Mouse (Mus musculus): ENCODE data around the gene Kdm1b. TPM values are rescaled to one million over a fixed set of nuclear protein-coding genes. Genes with fewer than 3 reads are reported as not detected.

Kdm1b gene
- polyA plus RNA-seq, 1 experiment: 11.4 TPM

- TF ChIP-seq POLR2A (IDR thresholded peaks at IDR 0.05; ENCODE audit: low read depth, low read length) (no peak), CTCF (conservative IDR thresholded peaks at IDR 0.05; ENCODE audit: insufficient read depth, insufficient read length, low read depth, low read length) (peak; percentile 85)
- H3K27ac ChIP-seq (ENCODE audit: insufficient read depth, low read depth, low read length): no peak overlapping the region
- peaks cover 10% of the 10 kb centered on the region for H3K4me1 ChIP-seq (ENCODE audit: control insufficient read depth, insufficient read depth, low read length)
- no peaks in the 10 kb centered on the region for H3K27me3 ChIP-seq (replicated peaks; ENCODE audit: control insufficient read depth, insufficient read depth, low read length)
- WGBS: 31% methylated on average over 5 of the region's 5 CpGs
- no peaks in the 10 kb centered on the region for H3K36me3 ChIP-seq (ENCODE audit: control insufficient read depth, insufficient read depth, low read length)
- peak; percentile 63 for DNase-seq
- H3K4me3 ChIP-seq (ENCODE audit: insufficient read depth, low read depth, low read length): no peak overlapping the region
Measured at GRCm38 (mm10) chr13:47017259-47017658, 26.0 kb upstream of the Kdm1b start.

- Histone ChIP-seq H3K4me3 (ENCODE audit: insufficient read depth, low read depth, low read length) (no peak overlapping the region), H3K27me3 (replicated peaks; ENCODE audit: control insufficient read depth, insufficient read depth, low read length) (no peaks in the 10 kb centered on the region), H3K27ac (ENCODE audit: insufficient read depth, low read depth, low read length) (no peak overlapping the region), H3K36me3 (ENCODE audit: control insufficient read depth, insufficient read depth, low read length) (no peaks in the 10 kb centered on the region), H3K4me1 (ENCODE audit: control insufficient read depth, insufficient read depth, low read length) (peaks cover 7% of the 10 kb centered on the region; the same call in 1 of the 2 replicates)
- no peak for TF ChIP-seq CTCF (conservative IDR thresholded peaks at IDR 0.05; ENCODE audit: insufficient read depth, insufficient read length, low read depth, low read length)
- TF ChIP-seq POLR2A (IDR thresholded peaks at IDR 0.05; ENCODE audit: low read depth, low read length): no peak
- peak; percentile 77 for DNase-seq
- 58% methylated on average over 7 of the region's 7 CpGs for WGBS
Measured at GRCm38 (mm10) chr13:47019774-47020173, 23.5 kb upstream of the Kdm1b start.

- Histone ChIP-seq H3K4me1 (ENCODE audit: control insufficient read depth, insufficient read depth, low read length) (peaks cover 7% of the 10 kb centered on the region; the same call in 1 of the 2 replicates), H3K27me3 (replicated peaks; ENCODE audit: control insufficient read depth, insufficient read depth, low read length) (no peaks in the 10 kb centered on the region), H3K4me3 (ENCODE audit: insufficient read depth, low read depth, low read length) (no peak overlapping the region), H3K27ac (ENCODE audit: insufficient read depth, low read depth, low read length) (no peak overlapping the region; the same call in 1 of the 2 replicates), H3K36me3 (ENCODE audit: control insufficient read depth, insufficient read depth, low read length) (no peaks in the 10 kb centered on the region)
- WGBS: 40% methylated on average over 7 of the region's 7 CpGs
- TF ChIP-seq POLR2A (IDR thresholded peaks at IDR 0.05; ENCODE audit: low read depth, low read length) (no peak), CTCF (conservative IDR thresholded peaks at IDR 0.05; ENCODE audit: insufficient read depth, insufficient read length, low read depth, low read length) (no peak)
- DNase-seq: peak; percentile 60
Measured at GRCm38 (mm10) chr13:47020798-47021197, 22.5 kb upstream of the Kdm1b start.

- Histone ChIP-seq H3K36me3 (ENCODE audit: control insufficient read depth, insufficient read depth, low read length) (peaks cover 2% of the 10 kb centered on the region; the same call in 1 of the 2 replicates), H3K4me1 (ENCODE audit: control insufficient read depth, insufficient read depth, low read length) (peaks cover 10% of the 10 kb centered on the region; the same call in 1 of the 2 replicates), H3K27ac (ENCODE audit: insufficient read depth, low read depth, low read length) (peak overlapping the region; percentile 34; the same call in 1 of the 2 replicates), H3K4me3 (ENCODE audit: insufficient read depth, low read depth, low read length) (no peak overlapping the region), H3K27me3 (replicated peaks; ENCODE audit: control insufficient read depth, insufficient read depth, low read length) (no peaks in the 10 kb centered on the region)
- WGBS: 66% methylated on average over 17 of the region's 17 CpGs
- TF ChIP-seq POLR2A (IDR thresholded peaks at IDR 0.05; ENCODE audit: low read depth, low read length) (no peak), CTCF (conservative IDR thresholded peaks at IDR 0.05; ENCODE audit: insufficient read depth, insufficient read length, low read depth, low read length) (no peak)
- peak; percentile 83 for DNase-seq
Measured at GRCm38 (mm10) chr13:47030376-47031107, 12.8 kb upstream of the Kdm1b start.

- H3K4me3 ChIP-seq (ENCODE audit: insufficient read depth, low read depth, low read length): no peak overlapping the region
- WGBS: 83% methylated on average over 4 of the region's 4 CpGs
- H3K27ac ChIP-seq (ENCODE audit: insufficient read depth, low read depth, low read length): no peak overlapping the region
- peak; percentile 58 for DNase-seq
- H3K27me3 ChIP-seq (replicated peaks; ENCODE audit: control insufficient read depth, insufficient read depth, low read length): no peaks in the 10 kb centered on the region
- TF ChIP-seq POLR2A (IDR thresholded peaks at IDR 0.05; ENCODE audit: low read depth, low read length) (no peak), CTCF (conservative IDR thresholded peaks at IDR 0.05; ENCODE audit: insufficient read depth, insufficient read length, low read depth, low read length) (no peak)
- peaks cover 10% of the 10 kb centered on the region; the same call in 1 of the 2 replicates for H3K4me1 ChIP-seq (ENCODE audit: control insufficient read depth, insufficient read depth, low read length)
- no peaks in the 10 kb centered on the region for H3K36me3 ChIP-seq (ENCODE audit: control insufficient read depth, insufficient read depth, low read length)
Measured at GRCm38 (mm10) chr13:47033602-47034001, 9.7 kb upstream of the Kdm1b start.

GRCm38 (mm10) chr13:47037946-47038345 is 5.4 kb upstream of the Kdm1b start:
- 82% methylated on average over 6 of the region's 6 CpGs for WGBS
- Histone ChIP-seq H3K4me1 (ENCODE audit: control insufficient read depth, insufficient read depth, low read length) (peaks cover 23% of the 10 kb centered on the region; the same call in 1 of the 2 replicates), H3K27me3 (replicated peaks; ENCODE audit: control insufficient read depth, insufficient read depth, low read length) (no peaks in the 10 kb centered on the region), H3K27ac (ENCODE audit: insufficient read depth, low read depth, low read length) (no peak overlapping the region), H3K36me3 (ENCODE audit: control insufficient read depth, insufficient read depth, low read length) (no peaks in the 10 kb centered on the region), H3K4me3 (ENCODE audit: insufficient read depth, low read depth, low read length) (no peak overlapping the region)
- DNase-seq: no peak
- TF ChIP-seq CTCF (conservative IDR thresholded peaks at IDR 0.05; ENCODE audit: insufficient read depth, insufficient read length, low read depth, low read length): no peak
- no peak for TF ChIP-seq POLR2A (IDR thresholded peaks at IDR 0.05; ENCODE audit: low read depth, low read length)

- H3K36me3 ChIP-seq (ENCODE audit: control insufficient read depth, insufficient read depth, low read length): no peaks in the 10 kb centered on the region
- 28% methylated on average over 5 of the region's 5 CpGs for WGBS
- no peak for TF ChIP-seq CTCF (conservative IDR thresholded peaks at IDR 0.05; ENCODE audit: insufficient read depth, insufficient read length, low read depth, low read length)
- no peak for TF ChIP-seq POLR2A (IDR thresholded peaks at IDR 0.05; ENCODE audit: low read depth, low read length)
Measured at GRCm38 (mm10) chr13:47040061-47040460, 3.2 kb upstream of the Kdm1b start.

More at GRCm38 (mm10) chr13:47040061-47040460, 3.2 kb upstream of the Kdm1b start:
- peak; percentile 77 for DNase-seq
- H3K4me1 ChIP-seq (ENCODE audit: control insufficient read depth, insufficient read depth, low read length): peaks cover 22% of the 10 kb centered on the region; the same call in 1 of the 2 replicates
- H3K27ac ChIP-seq (ENCODE audit: insufficient read depth, low read depth, low read length): peak overlapping the region; percentile 82
- no peaks in the 10 kb centered on the region for H3K27me3 ChIP-seq (replicated peaks; ENCODE audit: control insufficient read depth, insufficient read depth, low read length)
- H3K4me3 ChIP-seq (ENCODE audit: insufficient read depth, low read depth, low read length): no peak overlapping the region
